Mouse (Mus musculus) cerebellum, adult 11-12 months (tissue): ENCODE data around the gene Ndufa4l2.

Experiments
- DNase-seq: peaks from one replicate; pipeline ENCODE4 v3.0.0; 2022

Gene Ndufa4l2

DNA sequence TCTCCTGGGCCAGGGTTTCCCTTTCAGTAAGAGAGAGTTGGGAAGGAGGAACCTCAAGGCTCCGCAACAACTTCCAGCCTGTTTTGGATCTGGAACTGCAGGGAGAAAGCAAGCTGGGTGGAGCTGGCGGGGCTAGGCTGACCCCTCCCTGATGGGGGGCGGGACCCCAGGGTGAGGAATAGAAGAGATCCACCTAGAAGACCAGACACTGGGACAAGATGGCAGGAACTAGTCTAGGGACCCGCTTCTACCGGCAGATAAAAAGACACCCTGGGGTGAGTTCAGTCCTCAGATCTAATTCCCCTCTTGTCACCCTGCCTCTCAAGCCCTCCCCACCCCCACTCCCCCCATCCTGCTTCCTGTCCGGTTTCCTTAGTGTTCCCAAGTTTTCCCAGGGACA lies at the start of gene Ndufa4l2:
TSS of gene Ndufa4l2 (plus strand) at position 204 of the 400 bp plus-strand sequence.
- DNase-seq: no peak

DNA sequence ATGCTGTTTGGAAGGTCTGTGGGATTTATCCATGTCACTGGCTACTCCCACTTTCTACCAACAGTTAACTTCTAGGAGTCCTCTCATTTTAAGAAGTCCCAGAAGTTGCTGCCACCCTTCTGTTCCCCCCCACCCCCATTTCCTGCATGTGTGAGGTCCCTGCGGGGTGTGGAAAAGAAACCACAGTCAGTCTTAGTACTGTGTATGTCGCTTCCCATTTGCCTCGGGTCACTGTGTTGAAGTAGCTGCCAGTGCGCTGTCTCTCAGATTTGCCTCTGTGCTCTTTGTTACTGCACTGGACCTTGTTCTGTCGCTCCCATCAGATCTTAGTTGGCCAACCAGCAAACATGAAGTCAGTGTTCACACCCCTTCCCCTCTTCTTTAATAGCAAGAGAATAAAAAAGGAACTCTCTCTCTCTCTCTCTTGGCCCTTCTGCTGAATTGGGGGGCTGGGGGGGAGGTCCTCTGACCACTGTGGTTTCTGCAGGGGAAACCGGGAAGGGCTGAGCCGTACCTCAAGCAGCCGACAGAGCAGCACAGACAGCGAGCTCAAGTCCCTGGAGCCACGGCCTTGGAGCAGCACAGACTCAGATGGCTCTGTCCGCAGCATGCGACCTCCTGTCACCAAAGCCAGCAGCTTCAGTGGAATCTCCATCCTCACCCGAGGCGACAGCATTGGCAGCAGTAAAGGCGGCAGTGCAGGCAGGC lies 43.3 kb upstream of the Ndufa4l2 start:
- no peak for DNase-seq

DNA sequence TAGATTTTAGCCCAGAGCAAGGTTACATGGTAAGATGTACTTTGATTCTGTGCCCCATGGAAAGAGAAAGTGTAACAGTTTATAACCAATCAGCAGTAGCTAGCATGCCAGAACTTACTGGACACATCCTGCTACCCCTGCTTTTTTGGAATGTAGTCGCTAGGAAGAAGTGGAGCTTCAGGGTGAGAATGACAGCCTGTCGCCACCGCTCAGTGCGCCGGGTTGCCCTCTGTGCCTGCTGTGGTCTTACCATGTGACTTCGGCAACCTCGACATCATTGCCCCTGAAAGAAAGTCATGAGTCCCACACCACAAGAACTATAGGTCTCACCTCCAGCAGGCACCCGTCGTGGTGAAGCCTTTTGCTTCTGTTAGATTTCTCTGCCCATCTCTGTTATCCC lies 42.0 kb upstream of the Ndufa4l2 start:
- DNase-seq: no peak

DNA sequence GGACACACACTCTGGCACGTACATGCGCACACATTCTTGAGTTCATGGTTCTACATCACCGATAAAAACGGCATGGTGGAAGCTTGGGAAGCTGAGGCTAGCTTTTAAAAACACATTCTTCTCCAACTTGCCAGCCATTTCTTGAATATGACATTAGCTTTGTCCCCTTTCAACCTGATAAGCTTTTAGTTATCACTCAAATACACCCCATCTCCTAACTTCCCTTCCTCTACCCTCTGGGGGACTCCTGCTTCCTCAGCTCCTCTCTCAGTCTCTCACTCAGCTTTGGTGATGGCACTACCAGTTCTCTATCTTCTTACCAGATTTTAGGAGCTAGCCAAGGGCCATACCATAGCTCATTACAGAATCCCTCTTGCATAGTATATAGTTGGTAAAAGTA lies 39.6 kb upstream of the Ndufa4l2 start:
- DNase-seq: no peak

DNA sequence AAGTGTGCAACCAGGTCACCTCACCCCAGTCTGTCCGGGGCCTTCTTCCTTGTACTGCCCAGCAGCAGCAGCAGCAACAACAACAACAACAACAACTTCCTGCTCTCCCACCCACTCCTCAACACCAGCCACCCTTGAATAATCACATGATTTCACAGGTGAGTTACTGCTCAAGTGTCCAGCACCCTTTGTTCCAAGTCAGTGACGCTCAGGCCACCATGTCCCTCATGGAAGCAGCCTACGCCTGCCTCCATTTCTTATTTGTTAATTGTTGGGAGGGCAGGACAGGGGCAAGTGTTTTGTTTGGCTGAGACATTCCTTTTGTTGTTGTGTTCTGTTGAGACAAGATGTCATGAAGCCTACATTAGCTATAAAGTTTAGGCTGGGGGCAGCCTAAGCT lies 38.2 kb upstream of the Ndufa4l2 start:
- DNase-seq: no peak

DNA sequence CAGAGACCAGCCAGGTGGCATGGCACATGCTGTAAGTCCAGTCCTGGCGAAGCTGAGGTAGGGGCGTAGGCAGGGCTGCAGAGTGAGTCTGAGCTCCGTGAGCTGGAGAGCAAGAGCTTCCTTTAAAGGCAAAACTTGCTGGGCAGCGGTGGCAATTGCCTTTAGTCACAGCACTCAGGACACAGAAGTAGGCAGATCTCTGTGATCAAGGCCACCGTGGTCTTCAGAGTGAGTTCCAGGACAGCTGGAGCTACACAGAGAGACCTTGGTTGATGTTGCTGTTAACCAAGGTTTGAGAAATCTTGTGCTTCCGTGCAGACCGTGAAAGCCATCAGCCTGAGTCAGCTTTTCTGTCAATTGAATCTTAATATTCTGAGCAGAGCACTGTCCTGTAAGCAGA lies 37.5 kb upstream of the Ndufa4l2 start:
- no peak for DNase-seq

DNA sequence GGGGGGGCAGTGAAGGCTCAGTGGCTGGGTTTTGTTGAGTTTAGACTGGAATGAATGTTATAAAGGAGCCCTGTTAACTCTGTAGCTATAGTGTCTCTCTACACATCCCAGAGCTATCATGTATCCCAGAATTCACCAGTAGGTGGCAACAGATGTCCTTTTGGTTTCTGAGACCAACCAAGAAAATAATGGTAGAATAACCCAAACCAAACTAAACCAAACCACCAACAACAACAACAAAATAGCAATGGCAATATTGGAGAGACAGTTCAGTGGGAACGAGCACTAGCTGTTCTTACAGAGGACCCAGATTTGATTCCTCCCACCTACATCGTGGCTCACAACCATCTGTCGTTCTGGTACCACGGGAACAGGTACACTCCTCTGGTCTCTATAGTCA lies 35.6 kb upstream of the Ndufa4l2 start:
- DNase-seq: no peak

DNA sequence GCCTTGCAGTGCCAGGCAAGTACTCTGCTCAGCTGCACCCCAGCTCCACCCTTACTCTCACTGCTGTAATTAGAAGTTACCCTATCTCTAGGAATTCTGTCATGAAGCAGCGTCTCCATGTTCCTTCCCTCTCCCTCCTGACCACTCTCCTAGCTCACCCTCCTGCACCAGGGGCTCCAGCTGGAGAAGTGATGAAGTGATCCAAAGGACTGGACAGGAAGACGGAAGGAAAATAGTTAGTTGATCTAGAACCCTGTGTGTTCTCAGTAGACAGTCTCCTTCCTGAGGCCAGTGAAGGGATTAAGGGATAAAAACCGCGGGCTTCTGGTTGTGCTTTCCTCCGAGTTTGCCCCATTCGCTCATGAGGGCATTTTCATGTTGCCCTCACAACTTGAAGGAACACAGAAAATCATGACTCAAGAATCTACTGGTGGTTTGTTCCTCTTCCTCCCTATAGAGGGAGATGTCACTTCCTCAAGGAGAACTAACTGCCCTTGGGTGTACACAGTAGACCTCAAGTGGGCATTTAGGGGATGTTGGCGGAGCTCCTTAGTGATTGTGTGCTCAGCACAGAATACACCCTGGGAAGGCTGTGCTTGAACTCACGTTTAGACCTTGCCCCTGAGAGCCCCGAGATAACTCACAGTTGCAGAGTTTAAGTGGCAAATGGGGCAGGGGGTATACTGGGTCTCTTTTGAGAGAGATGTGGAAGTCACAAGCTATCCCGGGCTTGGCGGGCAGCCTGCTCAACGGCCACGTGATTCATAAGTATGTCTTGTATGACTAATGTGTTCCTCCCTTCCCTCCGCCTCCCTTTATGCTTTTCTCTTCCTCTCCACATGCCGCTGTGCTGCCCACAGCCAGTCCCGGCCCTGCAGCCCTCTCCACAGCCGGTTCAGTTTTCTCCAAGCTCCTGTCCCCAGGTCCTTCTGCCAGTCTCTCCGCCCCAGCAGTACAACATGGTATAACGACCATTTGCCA lies 33.6 kb upstream of the Ndufa4l2 start:
- DNase-seq: no peak

DNA sequence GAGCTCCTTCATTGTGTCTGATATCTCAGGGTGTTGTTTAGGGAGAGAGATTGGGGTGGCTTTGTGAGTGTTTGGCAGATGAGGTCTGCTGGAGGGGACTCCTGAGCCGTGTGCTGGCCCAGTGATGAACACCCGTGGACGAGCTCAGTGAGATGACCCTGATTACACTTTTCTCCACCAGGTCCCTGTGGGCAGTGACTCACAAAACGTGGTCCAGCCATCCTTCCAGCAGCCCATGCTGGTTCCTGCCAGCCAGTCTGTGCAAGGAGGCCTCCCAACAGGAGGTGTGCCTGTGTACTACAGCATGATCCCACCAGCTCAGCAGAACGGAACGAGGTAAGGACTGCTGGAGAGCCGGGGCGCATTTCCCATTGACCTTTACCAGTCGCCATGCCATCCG lies 29.5 kb upstream of the Ndufa4l2 start:
- no peak for DNase-seq

DNA sequence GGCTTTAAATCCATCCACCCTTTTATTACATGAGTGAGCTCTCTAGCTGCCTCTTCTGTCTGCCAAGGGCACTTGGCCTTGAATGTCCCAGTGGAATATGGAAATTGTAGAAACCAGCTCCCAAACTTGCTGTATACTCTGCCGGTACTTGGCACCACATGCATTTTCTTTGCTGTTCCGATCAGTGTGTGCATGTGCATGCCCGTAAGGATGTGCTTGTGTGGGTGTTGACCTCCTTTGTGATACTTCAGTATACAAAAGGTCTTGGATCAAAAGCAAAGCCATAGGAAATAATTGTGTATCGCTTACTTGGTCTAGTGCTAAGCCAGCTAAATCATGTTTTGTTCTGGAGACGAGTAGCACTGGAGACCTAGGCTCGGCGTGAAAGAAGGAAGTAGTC lies 25.9 kb upstream of the Ndufa4l2 start:
- DNase-seq: no peak

DNA sequence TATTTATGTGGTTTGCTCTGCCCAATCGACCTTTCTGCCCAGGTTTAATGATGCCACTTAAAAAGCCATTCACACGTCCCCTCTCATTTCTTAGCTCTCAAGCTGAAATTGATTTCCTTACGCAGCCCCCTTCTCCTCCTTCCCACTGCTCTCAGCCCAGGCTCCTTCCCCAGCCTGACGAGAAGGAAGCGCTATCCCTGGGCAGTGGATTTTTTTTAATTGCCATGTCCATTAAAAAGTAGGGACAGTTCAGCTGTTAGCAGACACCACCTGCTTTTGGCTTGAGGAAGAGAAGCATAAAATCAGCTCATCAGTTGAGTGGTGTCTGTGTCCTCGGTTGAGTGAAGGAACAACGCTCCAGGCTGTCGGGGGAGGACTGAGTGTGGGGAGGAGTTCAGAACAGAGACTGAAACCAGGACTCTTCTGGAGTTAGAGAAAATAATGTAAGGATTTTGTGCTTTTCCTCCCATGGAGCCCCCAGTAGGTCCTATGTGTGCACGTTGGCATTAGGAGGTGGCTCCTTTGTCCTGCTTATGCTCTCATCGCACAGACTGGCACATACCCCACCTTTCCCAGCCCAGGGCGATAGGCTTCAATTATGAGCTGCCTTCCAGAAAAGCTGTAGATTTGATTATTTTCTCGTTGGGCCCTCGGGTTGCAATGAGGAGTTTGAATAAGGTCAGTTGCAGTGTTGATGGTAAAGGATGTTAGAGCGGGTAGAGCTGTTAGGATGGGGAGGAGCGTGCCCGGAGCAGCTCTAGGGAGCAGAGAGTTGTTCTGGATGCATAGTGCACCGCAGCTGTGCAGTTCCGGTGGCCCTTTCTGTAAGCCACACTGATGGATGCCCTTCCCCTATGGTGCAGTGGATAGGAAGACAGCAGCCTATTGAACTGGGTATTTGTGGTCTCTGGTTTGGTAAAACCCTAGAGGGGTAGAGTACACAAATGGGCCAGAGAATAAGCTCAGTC lies 24.3 kb upstream of the Ndufa4l2 start:
- no peak for DNase-seq

DNA sequence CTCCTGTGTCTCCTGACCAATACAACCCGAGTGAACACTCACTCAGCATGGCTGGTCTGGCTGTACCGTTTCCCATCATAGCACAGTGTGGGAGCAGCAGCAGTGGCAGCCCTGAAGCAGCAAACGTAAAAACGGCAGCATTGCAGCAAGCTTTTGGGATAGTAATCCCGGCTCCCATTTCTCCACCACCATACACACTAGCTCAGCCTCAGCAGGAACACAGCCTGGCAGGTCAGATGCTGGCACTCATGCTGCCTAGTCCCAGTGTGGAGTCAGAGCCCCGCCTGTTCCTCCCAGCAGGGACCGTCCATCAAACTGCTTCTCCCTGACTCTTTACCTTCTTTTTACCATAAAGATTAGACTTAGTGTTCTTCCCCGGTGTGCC lies 23.6 kb upstream of the Ndufa4l2 start:
- no peak for DNase-seq

DNA sequence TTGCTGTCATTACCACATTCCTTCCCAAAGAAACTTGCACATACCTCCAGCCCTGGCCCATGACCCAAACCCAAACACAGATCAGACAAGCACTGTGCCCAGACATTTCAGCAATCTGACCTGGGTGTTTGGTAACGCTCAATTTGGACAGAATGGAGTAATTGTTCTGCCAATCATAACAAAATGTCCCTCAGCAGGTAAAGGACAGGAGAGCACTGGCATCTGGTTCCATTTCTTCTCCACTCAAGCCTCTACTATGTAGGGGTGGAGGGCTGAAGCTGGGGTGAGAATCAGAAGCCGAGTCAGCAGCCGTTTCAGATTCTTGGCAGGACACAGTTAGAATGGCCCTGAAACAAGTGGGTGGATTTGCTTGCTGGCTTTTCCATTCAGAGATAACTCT lies 22.6 kb upstream of the Ndufa4l2 start:
- no peak for DNase-seq

DNA sequence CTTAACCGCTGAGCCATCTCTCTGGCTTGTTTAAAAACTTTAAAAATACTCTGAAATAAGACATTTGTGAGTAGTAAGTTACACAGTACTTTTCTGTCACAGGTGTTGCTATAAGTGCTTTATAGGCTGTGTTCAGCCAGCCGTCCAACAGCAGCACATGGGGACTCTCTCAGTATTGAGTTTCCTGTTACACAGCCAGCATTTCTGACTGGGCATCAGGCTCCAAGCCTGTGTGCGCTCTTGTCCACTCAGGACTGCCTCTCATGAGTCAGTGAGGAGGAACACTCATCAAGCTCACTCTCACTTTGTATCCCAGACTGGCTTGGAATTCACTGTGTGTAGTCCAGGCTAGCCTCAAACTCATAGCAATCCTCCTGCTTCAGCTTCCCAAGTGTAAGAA lies 18.6 kb upstream of the Ndufa4l2 start:
- DNase-seq: no peak

DNA sequence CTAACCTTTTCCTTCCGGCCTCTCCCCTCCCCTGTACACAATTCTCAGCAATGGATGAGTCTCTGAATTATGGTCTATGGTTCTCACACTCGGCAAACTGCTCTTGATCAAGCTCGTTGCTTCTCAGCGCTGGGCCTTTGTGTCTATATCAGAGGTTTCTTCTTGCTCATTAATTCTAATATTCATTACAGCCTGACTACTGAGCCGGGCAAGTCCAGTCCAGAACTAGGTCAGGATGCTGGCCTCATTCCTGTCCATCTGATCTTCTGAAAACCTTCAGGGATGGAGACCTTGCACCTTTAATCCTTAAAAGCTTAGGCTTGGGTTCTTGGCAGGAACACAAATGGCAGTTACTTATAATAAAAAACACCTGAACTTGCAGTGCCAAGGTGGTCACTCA lies 15.3 kb upstream of the Ndufa4l2 start:
- DNase-seq: no peak

DNA sequence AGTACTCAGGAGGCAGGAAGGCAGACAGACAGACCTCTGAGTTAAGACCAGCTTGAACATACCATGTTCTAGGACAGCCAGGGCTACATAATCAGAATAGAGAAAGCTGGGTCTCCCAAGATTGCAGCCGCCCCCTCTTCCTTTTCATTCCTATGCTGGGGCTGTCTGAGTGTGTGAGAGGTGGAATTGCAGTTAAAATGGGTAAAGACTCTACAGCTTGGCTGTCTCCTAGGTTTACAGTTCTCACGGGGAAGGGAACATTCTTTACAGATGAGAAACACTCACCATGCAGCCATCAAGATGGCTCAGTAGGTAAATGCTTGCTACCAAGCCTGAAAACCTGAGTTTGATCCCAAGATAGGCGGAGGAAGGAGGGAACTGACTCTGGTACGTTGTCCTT lies 14.7 kb upstream of the Ndufa4l2 start:
- no peak for DNase-seq

DNA sequence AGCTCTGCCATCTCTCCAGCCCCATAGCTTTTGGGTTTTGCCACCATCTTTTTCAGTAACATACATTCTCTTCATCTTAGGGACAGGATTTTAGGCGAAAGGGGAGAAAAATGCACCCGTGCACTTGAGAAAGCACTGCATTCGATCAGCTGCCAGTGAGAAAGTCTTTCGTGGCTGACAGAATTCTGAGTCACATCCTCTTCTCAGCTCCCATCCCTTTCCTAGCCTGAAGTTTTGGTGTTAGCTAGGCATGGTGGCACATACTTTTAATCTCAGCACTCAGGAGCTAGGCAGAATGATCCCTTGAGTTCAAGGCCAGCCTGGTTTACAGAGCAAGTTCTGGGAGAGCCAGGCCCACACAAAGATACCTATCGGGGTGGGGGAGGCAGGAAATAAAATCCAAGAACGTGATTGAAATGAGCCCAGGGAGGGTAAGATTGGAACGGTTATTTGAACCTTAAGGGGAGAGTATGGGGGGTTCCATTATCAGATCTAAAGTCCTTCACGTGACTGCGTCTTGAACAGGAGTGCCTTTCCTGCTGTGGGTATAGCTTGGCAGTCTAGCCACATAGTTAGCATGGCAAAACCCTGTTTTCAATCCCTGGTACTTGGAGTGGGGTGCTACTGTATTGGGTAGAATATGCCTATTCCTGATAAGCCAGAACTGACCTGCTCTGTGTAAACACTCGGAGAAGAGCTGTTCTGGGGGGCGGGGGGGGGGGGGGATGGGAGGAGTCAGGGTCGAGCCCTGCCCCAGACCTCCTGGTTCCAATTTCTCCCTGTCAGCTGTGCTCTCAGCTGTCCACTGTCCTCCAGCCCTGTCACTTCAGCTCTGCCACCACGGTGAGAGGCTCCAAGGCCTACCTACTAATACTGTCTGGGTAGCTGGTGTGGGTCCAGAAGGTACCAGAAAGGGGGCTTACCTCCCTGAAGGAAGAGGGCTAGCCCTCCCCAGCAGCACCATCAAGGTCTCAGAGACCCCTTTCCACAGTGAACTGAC lies 13.6 kb upstream of the Ndufa4l2 start, which contains the start of gene Stac3:
TSS of gene Stac3 (plus strand) at position 793 of the 1,000 bp plus-strand sequence.
- DNase-seq: no peak

DNA sequence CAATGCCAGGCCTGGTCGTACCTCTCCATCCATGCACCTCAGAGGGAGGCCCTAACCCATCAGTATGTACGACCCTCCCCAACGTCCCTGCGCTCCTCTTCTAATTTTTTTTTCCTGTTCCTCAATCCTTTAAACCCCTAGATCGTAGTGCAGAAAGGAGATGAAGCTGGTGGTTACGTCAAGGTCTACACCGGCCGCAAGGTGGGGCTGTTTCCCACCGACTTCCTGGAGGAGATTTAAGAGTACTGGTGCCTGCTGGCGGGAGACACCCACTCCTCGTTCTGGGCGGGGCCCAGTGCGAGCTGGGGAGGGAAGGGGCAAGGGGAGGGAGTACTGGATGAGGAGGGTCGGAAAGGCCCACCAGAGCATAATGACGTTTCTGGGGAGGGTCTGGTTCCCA lies 6.5 kb upstream of the Ndufa4l2 start:
- DNase-seq: peak; percentile 87

DNA sequence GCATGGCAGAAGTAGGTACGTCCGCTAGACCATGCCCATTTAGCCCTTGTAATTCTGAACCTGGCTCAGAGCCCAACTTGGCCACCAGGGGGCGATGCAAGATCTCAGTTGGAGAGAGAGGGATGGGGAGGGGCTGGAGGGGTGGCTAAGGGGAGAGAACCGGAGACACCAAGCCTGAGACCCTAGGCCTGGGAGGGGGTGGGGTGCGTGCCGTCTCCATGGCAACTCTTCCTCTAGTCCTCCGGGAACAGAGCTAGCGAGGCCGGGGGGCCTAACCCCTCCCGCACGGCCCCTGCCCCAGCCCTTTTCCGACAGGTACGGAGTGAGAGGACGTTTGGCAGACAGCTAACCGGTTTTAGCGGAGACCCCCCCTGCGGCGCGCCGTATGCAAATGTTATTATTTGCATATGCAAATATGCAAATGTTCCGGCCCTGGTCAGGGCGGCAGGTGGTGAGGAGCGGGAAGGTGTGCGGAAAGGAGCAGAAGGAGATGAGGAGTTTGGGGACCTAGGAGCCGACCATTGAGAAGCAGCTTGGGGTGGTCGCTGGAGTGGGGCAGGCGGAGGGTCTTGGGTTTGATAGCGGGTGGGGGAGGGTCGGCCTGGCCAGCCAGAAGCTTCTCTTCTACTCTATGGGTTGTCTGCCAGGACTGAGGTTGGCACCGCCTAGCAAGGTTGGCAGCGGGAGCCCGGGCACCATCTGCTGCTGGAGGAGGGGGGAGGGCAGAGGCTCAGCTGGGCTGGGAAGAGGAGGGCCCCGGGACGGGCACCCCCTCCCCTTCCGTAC lies 5.5 kb upstream of the Ndufa4l2 start:
- peak; percentile 97 for DNase-seq

DNA sequence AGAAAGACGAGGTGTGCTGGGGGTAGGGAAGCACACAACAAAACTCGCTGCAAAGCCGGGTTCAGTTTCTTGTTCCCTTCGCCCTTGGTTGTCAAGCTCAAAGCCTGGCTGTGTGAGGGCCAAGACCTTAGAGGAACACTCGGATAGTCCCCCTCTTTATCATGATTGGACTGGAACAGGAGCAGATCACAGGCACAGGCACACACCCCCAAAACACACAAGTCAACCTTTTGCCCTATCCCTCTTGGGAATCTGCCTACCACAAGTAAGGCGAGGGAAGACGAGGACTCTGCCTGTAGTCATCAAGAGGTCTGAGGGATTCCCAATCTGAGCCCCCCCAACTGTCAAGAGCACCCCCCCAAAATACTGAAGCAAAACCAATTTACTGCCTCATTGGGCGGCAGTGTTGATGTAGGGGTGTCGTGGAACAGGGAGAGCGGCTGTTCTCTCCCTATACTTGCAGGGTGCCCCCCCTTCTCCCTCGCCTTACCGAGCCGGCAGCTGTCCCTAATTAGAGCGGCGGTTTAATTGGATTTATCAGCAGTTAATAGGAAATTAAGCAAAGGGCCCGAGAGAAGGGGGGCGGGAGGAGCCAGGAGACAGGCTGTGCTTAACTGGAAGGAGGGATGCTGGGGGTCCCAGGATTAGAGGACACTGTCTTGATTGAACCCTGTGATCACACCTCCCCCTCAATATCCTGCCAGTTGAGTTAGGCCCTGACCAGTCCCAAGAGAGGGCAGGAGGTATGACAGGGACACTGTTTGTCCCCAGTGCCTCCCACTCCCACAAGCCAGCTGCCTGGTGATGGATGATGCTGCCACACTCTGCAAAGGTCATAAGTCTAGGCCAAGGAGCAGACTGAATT lies 4.7 kb upstream of the Ndufa4l2 start:
- peak; percentile 77 for DNase-seq
